Mouse (Mus musculus) neural tube, embryonic 13.5 days (tissue): ENCODE measurements around the gene Vmp1. TPM values are rescaled to one million over a fixed set of nuclear protein-coding genes. Genes with fewer than 3 reads are reported as not detected.

Experiments used
- ATAC-seq: fragments of 200-750 bp; cut with Nextera tagmentation; 2 replicates; pipeline ENCODE4 v1.8.0; 2017; ENCODE audit warnings: low read depth, mild to moderate bottlenecking, moderate TSS enrichment, moderate library complexity
- H3K27ac ChIP-seq: fragments of 300-500 bp; sonication (generic); replicated peaks from 2 replicates; pipeline ENCODE4 v1.5.1; 2015; ENCODE audit warnings: moderate library complexity, mild to moderate bottlenecking, inconsistent platforms
- H3K27me3 ChIP-seq: fragments of 300-500 bp; sonication (generic); 2 replicates; pipeline ENCODE4 v1.6.1; 2015; ENCODE audit warnings: mild to moderate bottlenecking, inconsistent platforms
- H3K36me3 ChIP-seq: fragments of 300-500 bp; sonication (generic); 2 replicates; pipeline ENCODE4 v1.6.1; 2015; ENCODE audit warnings: mild to moderate bottlenecking, inconsistent platforms
- H3K4me1 ChIP-seq: fragments of 300-500 bp; sonication (generic); replicated peaks from 2 replicates; pipeline ENCODE4 v1.6.1; 2015; ENCODE audit warnings: inconsistent platforms
- H3K4me2 ChIP-seq: fragments of 300-500 bp; sonication (generic); 2 replicates; pipeline ENCODE4 v1.6.1; 2015; ENCODE audit warnings: inconsistent platforms, mild to moderate bottlenecking, moderate library complexity
- H3K4me3 ChIP-seq: fragments of 300-500 bp; sonication (generic); 2 replicates; pipeline ENCODE4 v1.5.1; 2015; ENCODE audit warnings: mild to moderate bottlenecking, inconsistent platforms
- H3K9ac ChIP-seq: fragments of 300-500 bp; sonication (generic); 2 replicates; pipeline ENCODE4 v1.6.1; 2015; ENCODE audit warnings: moderate library complexity, mild to moderate bottlenecking, inconsistent platforms
- H3K9me3 ChIP-seq: fragments of 300-500 bp; sonication (generic); 2 replicates; pipeline ENCODE4 v1.6.1; 2016; ENCODE audit warnings: inconsistent platforms
- WGBS: fragments of 180-500 bp; shearing (Covaris S2); methylation state at CpG from one replicate; pipeline ENCODE4 v1.1.7; 2015; 5-methylcytosine and 5-hydroxymethylcytosine counted together
- polyA plus RNA-seq: library from polyadenylated mRNA; unstranded; fragments of >200 nt; fragmentation: Nextera tagmentation; extraction: Ambion mirVana; gene quantifications from 2 replicates; pipeline ENCODE4 v1.2.1, GENCODE M21; 2015

Gene Vmp1
- polyA plus RNA-seq, 1 experiment from 2014 or later: 108 TPM

DNA sequence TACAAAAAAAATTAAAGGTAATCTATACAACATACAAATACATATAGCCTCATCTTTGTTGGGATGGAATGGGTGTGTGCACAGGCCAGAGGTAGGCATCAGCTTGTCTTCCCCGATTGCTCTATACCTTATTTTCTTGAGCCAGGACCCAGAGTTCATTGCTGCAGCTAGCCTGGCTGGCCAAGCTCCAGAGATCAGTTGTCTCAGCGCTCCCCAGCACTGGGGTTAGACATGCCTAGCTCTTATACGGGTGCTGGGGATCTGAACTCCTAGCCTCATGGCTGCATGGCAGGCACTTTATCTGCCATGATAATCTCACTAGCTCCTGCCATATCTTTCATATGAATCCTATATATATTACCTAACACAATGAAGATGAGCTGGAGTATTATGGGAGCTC lies 15.5 kb downstream of the Vmp1 start:
- Histone ChIP-seq H3K4me2 (no peak overlapping the region), H3K27ac (no peak overlapping the region), H3K27me3 (no peaks in the 10 kb centered on the region), H3K4me3 (no peak overlapping the region), H3K9me3 (no peaks in the 10 kb centered on the region), H3K4me1 (no peaks in the 10 kb centered on the region), H3K9ac (no peak overlapping the region), H3K36me3 (peaks cover 23% of the 10 kb centered on the region)
- ATAC-seq: no peak
- WGBS: 95% methylated on average over 3 of the region's 3 CpGs

DNA sequence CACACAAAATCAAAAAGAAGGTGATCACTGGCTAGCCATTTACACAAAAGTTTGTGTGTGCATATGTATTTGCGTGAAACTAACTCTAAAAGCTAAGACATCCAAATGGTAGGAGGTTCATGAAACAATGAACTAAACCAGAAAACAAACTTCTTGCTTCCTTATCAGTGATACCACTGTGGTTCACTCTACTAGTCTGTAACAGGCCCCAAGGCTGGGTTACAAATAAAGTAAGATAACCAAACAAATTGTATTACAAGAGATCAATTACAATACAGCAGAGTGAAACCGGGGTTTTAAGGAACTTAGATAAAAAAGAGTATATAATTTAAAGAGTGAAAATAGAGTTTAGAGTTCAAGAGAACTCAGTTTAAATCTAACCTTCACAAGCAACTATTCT lies 16.1 kb downstream of the Vmp1 start:
- Histone ChIP-seq H3K9me3 (no peaks in the 10 kb centered on the region), H3K4me1 (no peaks in the 10 kb centered on the region), H3K36me3 (peaks cover 27% of the 10 kb centered on the region), H3K27me3 (no peaks in the 10 kb centered on the region), H3K9ac (no peak overlapping the region), H3K4me3 (no peak overlapping the region), H3K27ac (no peak overlapping the region), H3K4me2 (no peak overlapping the region)
- no peak for ATAC-seq
- 95% methylated on average over 2 of the region's 2 CpGs for WGBS

DNA sequence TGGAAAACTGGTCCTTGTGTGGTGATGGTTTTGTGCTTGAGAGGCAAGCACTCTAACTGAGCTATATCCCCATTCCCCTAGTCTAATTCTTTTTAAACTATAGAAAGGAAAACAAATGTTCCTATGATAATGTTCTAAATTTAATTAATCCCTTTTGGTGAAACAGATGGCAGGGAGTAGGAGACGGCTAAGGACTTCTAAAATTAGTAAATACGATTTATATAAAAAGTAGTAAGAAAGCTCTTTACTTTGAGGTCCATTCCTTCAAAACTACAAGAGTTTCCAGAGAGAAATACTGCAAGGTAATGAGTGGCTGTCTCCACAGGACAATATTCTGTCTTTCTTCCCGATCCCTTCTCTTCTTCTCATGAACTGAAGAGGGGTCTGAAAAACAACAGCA lies 19.2 kb downstream of the Vmp1 start:
- Histone ChIP-seq H3K27me3 (no peaks in the 10 kb centered on the region), H3K9me3 (no peaks in the 10 kb centered on the region), H3K4me1 (no peaks in the 10 kb centered on the region), H3K36me3 (peaks cover 50% of the 10 kb centered on the region), H3K4me2 (no peak overlapping the region), H3K27ac (no peak overlapping the region), H3K4me3 (no peak overlapping the region), H3K9ac (no peak overlapping the region)
- WGBS: 91% methylated on average over 3 of the region's 3 CpGs
- no peak for ATAC-seq

DNA sequence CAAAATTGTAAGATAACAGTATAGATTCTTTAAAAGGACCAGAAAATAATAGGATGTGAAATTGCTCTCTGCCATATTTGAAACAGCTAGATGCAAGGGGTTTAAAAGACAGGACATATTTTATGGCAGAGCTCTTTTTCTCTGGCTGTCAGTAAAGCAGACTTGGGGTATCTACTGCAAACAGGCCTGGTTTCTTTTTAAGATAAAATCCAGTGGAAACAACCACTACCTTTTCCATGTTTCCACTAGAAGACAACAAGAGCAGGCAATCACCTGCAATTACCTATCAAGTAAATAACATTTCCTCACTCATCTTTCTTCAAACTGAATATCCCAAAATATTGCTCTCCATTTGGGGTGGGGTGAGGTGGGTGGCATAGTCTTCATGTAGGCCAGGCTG lies 19.7 kb downstream of the Vmp1 start:
- no peaks in the 10 kb centered on the region for H3K4me1 ChIP-seq
- peaks cover 50% of the 10 kb centered on the region for H3K36me3 ChIP-seq
- no peak overlapping the region for H3K4me3 ChIP-seq
- no peak overlapping the region for H3K9ac ChIP-seq
- H3K4me2 ChIP-seq: no peak overlapping the region
- no peak for ATAC-seq
- no peaks in the 10 kb centered on the region for H3K9me3 ChIP-seq
- H3K27me3 ChIP-seq: no peaks in the 10 kb centered on the region
- no peak overlapping the region for H3K27ac ChIP-seq

DNA sequence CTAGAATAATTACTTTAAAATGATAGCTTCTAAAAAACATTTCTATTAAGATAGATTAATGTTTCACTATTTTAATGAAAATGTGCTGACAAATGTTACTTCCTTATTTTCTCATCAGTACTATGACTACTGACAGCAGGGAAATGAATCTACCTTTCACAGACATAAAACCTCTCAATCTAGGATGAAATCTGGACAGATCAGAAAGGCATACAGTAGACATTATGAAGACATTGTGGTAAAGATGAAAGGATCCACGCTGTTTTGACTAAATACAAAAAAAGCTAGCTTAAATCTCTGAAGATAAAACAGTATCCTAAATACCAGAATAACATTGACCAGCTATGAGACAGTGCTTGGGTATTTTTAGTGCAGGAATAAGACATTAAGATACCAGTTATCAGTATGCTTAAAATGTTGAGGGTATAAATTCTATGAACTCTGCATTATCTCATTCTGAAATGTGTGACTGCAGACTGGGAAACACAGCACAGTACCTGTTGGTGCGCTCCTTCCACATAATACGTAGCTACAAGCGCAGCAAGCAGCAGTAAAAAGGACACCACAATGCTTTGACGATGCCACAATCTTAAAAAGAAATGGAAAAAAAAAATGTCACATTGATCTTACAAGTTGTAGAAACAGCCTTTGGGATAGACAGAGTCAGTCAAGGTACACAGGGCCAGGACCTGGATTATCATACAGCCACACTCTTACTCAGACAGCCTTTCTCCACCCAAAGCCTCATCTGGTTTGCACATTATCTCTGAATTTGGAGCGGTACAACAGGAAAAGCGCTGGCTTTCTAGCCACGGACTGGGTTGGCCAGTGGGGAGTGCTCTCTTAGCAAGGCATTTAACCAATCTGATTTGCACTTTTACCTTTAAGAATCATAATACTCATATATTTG lies 20.4 kb downstream of the Vmp1 start:
- 94% methylated on average over 8 of the region's 8 CpGs for WGBS
- Histone ChIP-seq H3K4me3 (no peak overlapping the region), H3K27ac (no peak overlapping the region), H3K27me3 (no peaks in the 10 kb centered on the region), H3K9me3 (no peaks in the 10 kb centered on the region), H3K9ac (no peak overlapping the region), H3K4me1 (no peaks in the 10 kb centered on the region), H3K36me3 (peaks cover 52% of the 10 kb centered on the region), H3K4me2 (no peak overlapping the region)
- no peak for ATAC-seq

DNA sequence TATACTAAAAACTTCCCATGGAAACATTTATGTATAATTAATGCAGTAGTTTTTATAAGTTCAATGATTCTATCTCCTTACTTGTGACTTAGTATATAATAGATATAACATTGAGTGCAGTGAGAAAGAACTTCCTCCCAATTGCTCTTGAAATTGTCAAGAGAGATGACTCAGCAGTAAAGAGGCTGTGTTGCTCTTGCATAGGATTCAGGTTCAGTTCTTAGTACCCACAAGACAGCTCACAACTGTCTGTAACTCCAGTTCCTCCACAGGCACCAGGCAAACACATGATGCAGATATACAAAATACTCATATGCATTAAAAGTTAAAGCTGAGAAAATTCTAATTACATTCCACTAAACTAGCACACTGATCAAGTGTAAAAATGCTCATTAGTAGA lies 25.8 kb downstream of the Vmp1 start:
- no peaks in the 10 kb centered on the region for H3K4me1 ChIP-seq
- no peak overlapping the region for H3K9ac ChIP-seq
- no peaks in the 10 kb centered on the region for H3K9me3 ChIP-seq
- no peaks in the 10 kb centered on the region for H3K27me3 ChIP-seq
- no peak overlapping the region for H3K4me3 ChIP-seq
- no peak overlapping the region for H3K4me2 ChIP-seq
- no peak overlapping the region for H3K27ac ChIP-seq
- ATAC-seq: no peak
- H3K36me3 ChIP-seq: peaks cover 27% of the 10 kb centered on the region

DNA sequence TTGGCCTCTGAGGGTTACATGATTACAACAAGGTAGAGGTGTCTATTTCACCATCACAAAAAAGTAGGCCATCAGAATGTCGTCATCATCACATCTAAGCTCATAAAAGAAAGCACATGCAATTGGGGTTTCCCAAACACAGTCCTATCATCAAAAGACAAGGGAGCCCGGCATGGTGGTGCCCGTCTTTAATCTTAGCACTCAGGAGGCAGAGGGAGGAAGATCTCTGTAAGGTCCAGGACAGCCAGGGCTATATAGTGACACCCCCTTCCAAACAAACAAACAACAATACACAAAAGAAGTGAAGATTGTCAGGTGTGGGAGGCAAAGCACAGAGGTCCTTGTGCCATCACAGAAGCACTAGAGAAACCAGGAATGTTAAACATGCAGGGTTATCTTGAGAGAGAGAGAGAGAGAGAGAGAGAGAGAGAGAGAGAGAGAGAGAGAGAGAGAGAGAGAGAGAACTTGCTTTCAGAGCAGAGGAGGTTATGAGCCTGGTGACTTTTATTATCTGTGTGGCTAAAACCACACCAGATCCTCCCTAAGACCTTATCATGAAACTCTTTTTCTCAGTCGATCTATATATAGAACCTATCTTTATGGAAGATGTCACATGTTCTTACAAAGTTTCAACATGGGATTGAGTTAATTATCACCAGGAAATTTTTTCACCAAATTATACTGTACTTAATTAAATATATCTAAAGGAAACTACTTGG lies 26.6 kb downstream of the Vmp1 start:
- WGBS: 87% methylated on average over 4 of the region's 4 CpGs
- H3K27me3 ChIP-seq: no peaks in the 10 kb centered on the region
- no peak overlapping the region for H3K27ac ChIP-seq
- H3K9me3 ChIP-seq: no peaks in the 10 kb centered on the region
- H3K36me3 ChIP-seq: peaks cover 20% of the 10 kb centered on the region
- no peak overlapping the region for H3K4me2 ChIP-seq
- ATAC-seq: no peak
- no peaks in the 10 kb centered on the region for H3K4me1 ChIP-seq
- no peak overlapping the region for H3K9ac ChIP-seq
- no peak overlapping the region for H3K4me3 ChIP-seq

DNA sequence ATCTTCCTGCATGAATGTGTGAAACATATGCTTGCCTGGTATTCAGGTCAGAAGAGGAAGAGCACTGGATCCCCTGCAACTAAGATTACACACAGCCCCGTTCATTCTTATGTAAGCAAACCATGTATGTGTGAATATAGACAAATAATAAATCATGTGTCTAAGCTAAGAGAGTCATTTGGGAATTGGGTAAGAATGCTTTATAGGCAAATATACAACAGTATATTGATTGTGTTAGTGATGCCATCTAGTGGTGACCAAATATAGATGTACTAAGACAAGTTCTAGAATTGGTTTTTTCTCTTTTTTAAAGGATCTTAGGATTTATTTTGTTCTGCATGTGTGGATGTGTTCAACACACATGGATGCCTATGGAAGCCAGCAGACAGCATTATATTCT lies 28.0 kb downstream of the Vmp1 start:
- H3K9me3 ChIP-seq: no peaks in the 10 kb centered on the region
- H3K4me2 ChIP-seq: no peak overlapping the region
- no peak overlapping the region for H3K4me3 ChIP-seq
- WGBS: 60% methylated on average over 1 of the region's 1 CpGs
- H3K27me3 ChIP-seq: no peaks in the 10 kb centered on the region
- H3K27ac ChIP-seq: no peak overlapping the region
- H3K9ac ChIP-seq: no peak overlapping the region
- no peaks in the 10 kb centered on the region for H3K4me1 ChIP-seq
- peaks cover 7% of the 10 kb centered on the region for H3K36me3 ChIP-seq
- ATAC-seq: no peak

DNA sequence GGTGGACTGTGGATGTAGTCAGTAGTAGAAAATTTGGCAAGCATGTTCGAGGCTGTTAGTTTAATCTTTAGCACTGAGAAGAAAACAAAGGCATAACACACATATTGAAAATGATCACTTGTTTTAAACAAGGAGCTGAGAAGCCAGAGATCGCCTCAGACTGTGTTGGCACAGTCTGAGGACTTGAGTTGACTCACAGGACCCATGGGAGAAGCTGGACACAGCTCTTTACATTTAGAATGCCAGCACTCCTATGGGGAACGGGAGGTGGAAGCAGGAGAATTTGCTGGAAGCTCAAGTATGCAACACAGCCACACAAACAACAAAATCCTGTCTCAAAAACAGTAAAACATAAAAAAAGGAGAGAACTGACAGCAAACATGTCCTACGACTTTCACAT lies 29.5 kb downstream of the Vmp1 start:
- H3K9ac ChIP-seq: no peak overlapping the region
- no peaks in the 10 kb centered on the region for H3K27me3 ChIP-seq
- ATAC-seq: no peak
- WGBS: 93% methylated on average over 4 of the region's 4 CpGs
- no peaks in the 10 kb centered on the region for H3K4me1 ChIP-seq
- peaks cover 3% of the 10 kb centered on the region; the same call in 1 of the 2 replicates for H3K36me3 ChIP-seq
- no peak overlapping the region for H3K4me2 ChIP-seq
- H3K27ac ChIP-seq: no peak overlapping the region
- no peaks in the 10 kb centered on the region for H3K9me3 ChIP-seq
- H3K4me3 ChIP-seq: no peak overlapping the region

DNA sequence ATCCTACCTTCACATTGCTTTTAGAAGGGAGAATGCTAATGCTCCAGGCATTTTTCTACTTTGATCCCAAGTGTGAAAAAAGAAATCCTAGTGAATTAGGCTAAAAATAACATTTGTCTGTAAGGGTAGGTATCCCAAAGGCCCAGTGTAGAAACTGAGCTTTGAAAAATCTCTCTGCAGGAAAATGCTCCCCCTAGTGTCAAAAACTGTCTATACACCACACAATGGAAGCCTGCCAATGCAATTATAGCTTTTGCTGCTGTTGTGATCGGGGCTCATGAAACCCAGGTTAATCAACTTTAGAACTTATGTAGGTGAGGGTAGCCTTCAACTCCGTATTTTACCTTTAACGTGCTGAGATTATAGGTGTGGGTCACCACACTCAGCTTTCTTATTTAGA lies 30.2 kb downstream of the Vmp1 start:
- no peaks in the 10 kb centered on the region for H3K36me3 ChIP-seq
- H3K27ac ChIP-seq: no peak overlapping the region
- 55% methylated on average over 3 of the region's 3 CpGs for WGBS
- no peak for ATAC-seq
- no peak overlapping the region for H3K4me3 ChIP-seq
- no peaks in the 10 kb centered on the region for H3K9me3 ChIP-seq
- no peak overlapping the region for H3K9ac ChIP-seq
- no peaks in the 10 kb centered on the region for H3K4me1 ChIP-seq
- H3K4me2 ChIP-seq: no peak overlapping the region
- no peaks in the 10 kb centered on the region for H3K27me3 ChIP-seq

DNA sequence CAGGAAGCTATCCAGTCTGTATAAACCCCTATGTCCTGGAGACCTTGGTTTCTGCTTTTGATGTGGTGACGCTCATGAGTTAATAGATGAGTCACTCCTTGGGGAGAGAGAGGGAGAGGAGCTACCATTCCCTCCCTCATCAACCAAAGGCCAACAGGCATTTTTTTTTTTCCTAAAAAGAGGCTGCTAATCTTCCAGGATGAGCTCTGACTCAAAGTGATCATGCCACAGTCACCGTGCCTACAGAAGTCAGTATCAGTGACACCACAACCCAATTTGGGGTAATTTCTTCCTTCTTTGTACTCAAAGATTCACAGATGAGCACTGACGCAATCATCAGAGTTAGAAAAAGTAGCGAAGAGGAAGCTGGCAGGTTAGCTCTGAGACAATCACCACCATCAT lies 31.1 kb downstream of the Vmp1 start:
- WGBS: 93% methylated on average over 4 of the region's 4 CpGs
- Histone ChIP-seq H3K4me1 (no peaks in the 10 kb centered on the region), H3K9me3 (no peaks in the 10 kb centered on the region), H3K4me3 (no peak overlapping the region), H3K27ac (no peak overlapping the region), H3K4me2 (no peak overlapping the region), H3K9ac (no peak overlapping the region), H3K27me3 (no peaks in the 10 kb centered on the region), H3K36me3 (no peaks in the 10 kb centered on the region)
- ATAC-seq: no peak

DNA sequence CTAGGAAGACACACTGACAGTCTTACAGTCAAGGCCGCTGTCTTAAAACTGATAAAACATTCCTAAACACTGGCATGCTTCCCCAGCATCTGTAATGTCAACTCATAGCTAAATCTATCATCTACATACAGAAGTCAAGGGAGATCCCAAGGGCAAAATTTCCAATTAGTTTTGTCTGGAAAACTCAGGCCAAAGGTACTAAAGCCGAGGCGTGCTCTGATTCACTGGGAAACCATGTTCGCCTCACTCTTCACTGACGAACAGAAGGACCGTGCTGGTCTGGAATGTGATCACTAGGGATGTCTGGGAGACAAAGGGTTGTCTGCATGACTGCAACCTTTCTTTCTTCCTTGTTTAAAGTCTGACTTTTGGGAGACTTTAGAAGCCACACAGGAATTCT lies 33.0 kb downstream of the Vmp1 start:
- H3K36me3 ChIP-seq: no peaks in the 10 kb centered on the region
- 67% methylated on average over 6 of the region's 6 CpGs for WGBS
- H3K9me3 ChIP-seq: no peaks in the 10 kb centered on the region
- H3K9ac ChIP-seq: no peak overlapping the region
- H3K4me1 ChIP-seq: no peaks in the 10 kb centered on the region
- no peak overlapping the region for H3K27ac ChIP-seq
- H3K4me3 ChIP-seq: no peak overlapping the region
- no peaks in the 10 kb centered on the region for H3K27me3 ChIP-seq
- H3K4me2 ChIP-seq: no peak overlapping the region
- ATAC-seq: no peak

DNA sequence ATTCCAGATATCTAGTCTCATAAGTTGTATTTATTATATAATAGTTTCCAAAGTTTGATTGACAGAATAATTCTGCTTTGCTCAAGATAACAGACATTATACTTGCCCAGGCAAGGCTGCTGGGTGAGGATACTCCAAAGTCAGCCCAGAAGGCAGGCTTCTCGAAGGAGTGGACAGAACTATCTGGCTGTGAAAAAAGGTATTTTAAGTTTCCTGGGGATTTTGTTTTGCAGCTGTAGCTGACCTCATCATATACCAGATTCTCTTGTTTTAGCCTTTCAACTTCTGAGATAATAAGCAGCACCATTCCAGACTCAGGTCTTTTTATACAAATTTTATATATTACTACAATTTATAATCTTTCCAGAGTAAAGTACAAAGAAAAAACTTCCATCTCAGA lies 34.1 kb downstream of the Vmp1 start:
- ATAC-seq: no peak
- Histone ChIP-seq H3K9me3 (no peaks in the 10 kb centered on the region), H3K27ac (no peak overlapping the region), H3K4me1 (no peaks in the 10 kb centered on the region), H3K27me3 (no peaks in the 10 kb centered on the region), H3K9ac (no peak overlapping the region), H3K4me3 (no peak overlapping the region), H3K4me2 (no peak overlapping the region), H3K36me3 (no peaks in the 10 kb centered on the region)
- 90% methylated on average over 1 of the region's 1 CpGs for WGBS
